Mouse (Mus musculus) stomach, postnatal 0 days (tissue): ENCODE measurements around the gene Cand2. TPM values are rescaled to one million over a fixed set of nuclear protein-coding genes. Genes with fewer than 3 reads are reported as not detected.

Experiments used
- ATAC-seq: fragments of 200-750 bp; cut with Nextera tagmentation; 2 replicates; pipeline ENCODE4 v1.8.0; 2017; ENCODE audit not compliant: low FRiP score, low TSS enrichment
- DNase-seq: peaks from one replicate; pipeline ENCODE4 v3.0.0-alpha.2; 2016; ENCODE audit warnings: low spot score
- H3K27ac ChIP-seq: fragments of 300-500 bp; sonication (generic); replicated peaks from 2 replicates; pipeline ENCODE4 v1.5.1; 2014; ENCODE audit warnings: mild to moderate bottlenecking, control low read depth
- H3K27me3 ChIP-seq: fragments of 300-500 bp; sonication (generic); 2 replicates; pipeline ENCODE4 v1.6.1; 2014; ENCODE audit warnings: low read length; ENCODE audit not compliant: control insufficient read depth, insufficient read depth
- H3K36me3 ChIP-seq: fragments of 300-500 bp; sonication (generic); 2 replicates; pipeline ENCODE4 v1.6.1; 2014; ENCODE audit warnings: low read length, mixed read lengths; ENCODE audit not compliant: control insufficient read depth, insufficient read depth
- H3K4me1 ChIP-seq: fragments of 300-500 bp; sonication (generic); replicated peaks from 2 replicates; pipeline ENCODE4 v1.6.1; 2014; ENCODE audit warnings: antibody characterized with exemption; ENCODE audit not compliant: control insufficient read depth, insufficient read depth
- H3K4me2 ChIP-seq: fragments of 300-500 bp; sonication (generic); replicated peaks from 2 replicates; pipeline ENCODE4 v1.6.1; 2014; ENCODE audit warnings: low read depth, mild to moderate bottlenecking, control low read depth, moderate library complexity
- H3K4me3 ChIP-seq: fragments of 300-500 bp; sonication (generic); 2 replicates; pipeline ENCODE4 v1.5.1; 2014; ENCODE audit warnings: low read depth, low read length, control low read depth
- H3K9ac ChIP-seq: fragments of 300-500 bp; sonication (generic); 2 replicates; pipeline ENCODE4 v1.6.1; 2014; ENCODE audit warnings: mild to moderate bottlenecking, low read length, control low read depth, mixed read lengths
- H3K9me3 ChIP-seq: fragments of 300-500 bp; sonication (generic); 2 replicates; pipeline ENCODE4 v1.6.1; 2016; ENCODE audit warnings: low read length; ENCODE audit not compliant: control insufficient read depth
- CTCF ChIP-seq: IDR thresholded peaks from 2 replicates; pipeline ENCODE4 v1.5.1; 2016; ENCODE audit warnings: antibody characterized with exemption, low read depth, mild to moderate bottlenecking, moderate library complexity
- EP300 ChIP-seq: optimal IDR thresholded peaks from 2 replicates; pipeline ENCODE3; 2016; ENCODE audit warnings: antibody characterized with exemption
- WGBS: fragments of 180-500 bp; shearing (Covaris S2); extraction: QIAGEN DNeasy Blood & Tissue Kit; methylation state at CpG from one replicate; pipeline ENCODE4 v1.1.7; 2014; 5-methylcytosine and 5-hydroxymethylcytosine counted together
- polyA plus RNA-seq: library from polyadenylated mRNA; unstranded; fragments of >200 nt; fragmentation: Nextera tagmentation; extraction: Ambion mirVana; gene quantifications from 2 replicates; pipeline ENCODE4 v1.2.1, GENCODE M21; 2015

Cand2 gene
- polyA plus RNA-seq, 1 experiment from 2014 or later = 3.2 TPM

DNA sequence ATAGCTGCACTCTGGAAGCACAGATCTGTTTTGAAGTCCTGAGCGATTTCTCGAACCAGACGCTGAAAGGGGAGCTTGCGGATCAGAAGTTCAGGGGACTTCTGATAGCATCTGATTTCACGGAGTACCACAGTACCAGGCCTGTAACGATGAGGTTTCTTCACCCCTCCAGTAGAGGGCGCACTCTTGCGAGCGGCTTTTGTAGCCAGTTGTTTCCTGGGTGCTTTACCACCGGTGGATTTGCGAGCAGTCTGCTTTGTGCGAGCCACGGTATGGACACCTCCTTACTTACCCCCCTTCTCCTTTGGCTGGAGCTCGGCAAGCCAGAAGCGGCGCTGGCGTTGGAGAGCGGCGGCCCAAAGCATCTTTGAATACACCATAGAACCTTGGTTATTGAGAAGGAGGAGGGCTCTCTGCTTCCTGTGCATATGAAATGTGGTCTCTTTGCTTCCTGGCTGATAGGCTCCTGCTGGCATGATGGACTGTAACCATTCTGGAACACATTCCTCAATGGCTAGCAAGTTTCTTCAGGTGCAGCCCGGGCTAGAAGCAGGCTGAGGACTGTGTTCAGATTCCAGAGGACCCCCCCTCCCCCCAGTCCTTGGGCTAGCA is 4.2 kb upstream of the Cand2 start:
- DNase-seq (no peak), ATAC-seq (no peak)

DNA sequence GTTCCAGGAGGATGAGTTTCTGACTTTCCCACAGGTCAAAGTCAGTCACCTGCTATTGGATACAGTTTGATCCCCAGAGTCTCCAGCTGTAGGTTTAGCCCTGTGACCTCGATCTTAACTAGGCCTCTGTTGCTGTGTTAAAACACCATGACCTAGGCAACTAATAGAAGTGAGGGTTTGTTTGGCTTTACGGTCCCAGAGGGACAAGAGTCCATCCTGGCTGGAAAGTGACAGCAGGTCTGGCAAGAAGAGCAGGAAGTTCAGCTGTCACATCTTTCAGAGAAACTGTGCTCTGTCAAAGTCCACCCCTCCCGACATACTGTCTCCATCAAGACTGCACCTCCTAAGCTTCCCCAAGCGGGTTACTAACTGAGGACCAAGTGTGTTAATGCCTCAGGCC is 3.5 kb upstream of the Cand2 start:
- H3K4me2 ChIP-seq = no peak overlapping the region
- no peak overlapping the region for H3K9ac ChIP-seq
- H3K27ac ChIP-seq = no peak overlapping the region
- no peak overlapping the region for H3K4me3 ChIP-seq
- H3K4me1 ChIP-seq = peaks cover 4% of the 10 kb centered on the region
- H3K9me3 ChIP-seq = no peaks in the 10 kb centered on the region
- no peaks in the 10 kb centered on the region for H3K36me3 ChIP-seq
- 57% methylated on average over 4 of the region's 4 CpGs for WGBS
- ATAC-seq (no peak), DNase-seq (no peak)
- TF ChIP-seq EP300 = no peak
- no peak for TF ChIP-seq CTCF
- no peaks in the 10 kb centered on the region for H3K27me3 ChIP-seq

More for the DNA sequence above, 4.2 kb upstream of the Cand2 start:
- Histone ChIP-seq H3K36me3 (no peaks in the 10 kb centered on the region), H3K4me2 (no peak overlapping the region), H3K4me3 (no peak overlapping the region), H3K27me3 (no peaks in the 10 kb centered on the region), H3K9ac (no peak overlapping the region), H3K9me3 (no peaks in the 10 kb centered on the region), H3K27ac (no peak overlapping the region), H3K4me1 (no peaks in the 10 kb centered on the region; the same call in 1 of the 2 replicates)
- TF ChIP-seq CTCF (peak; percentile 41), EP300 (no peak)
- 85% methylated on average over 20 of the region's 20 CpGs for WGBS

- H3K4me3 ChIP-seq = no peak overlapping the region
Measured at GRCm38 (mm10) chr6:115772201-115772600, 2.1 kb upstream of the Cand2 start.

GRCm38 (mm10) chr6:115772604-115773003 is 1.7 kb upstream of the Cand2 start:
- no peak for ATAC-seq
- H3K27me3 ChIP-seq = no peaks in the 10 kb centered on the region
- H3K9me3 ChIP-seq = no peaks in the 10 kb centered on the region
- H3K4me3 ChIP-seq = no peak overlapping the region
- no peak overlapping the region for H3K9ac ChIP-seq
- no peaks in the 10 kb centered on the region for H3K36me3 ChIP-seq
- DNase-seq = no peak
- H3K4me1 ChIP-seq = peaks cover 6% of the 10 kb centered on the region
- 88% methylated on average over 1 of the region's 1 CpGs for WGBS
- no peak overlapping the region for H3K4me2 ChIP-seq
- TF ChIP-seq EP300 = no peak
- TF ChIP-seq CTCF = peak; percentile 60
- no peak overlapping the region for H3K27ac ChIP-seq

More at GRCm38 (mm10) chr6:115772201-115772600, 2.1 kb upstream of the Cand2 start:
- no peaks in the 10 kb centered on the region for H3K36me3 ChIP-seq
- H3K9ac ChIP-seq = no peak overlapping the region
- no peak for ATAC-seq
- H3K4me2 ChIP-seq = no peak overlapping the region
- peaks cover 6% of the 10 kb centered on the region for H3K4me1 ChIP-seq
- H3K27ac ChIP-seq = no peak overlapping the region
- no peaks in the 10 kb centered on the region for H3K27me3 ChIP-seq
- no peaks in the 10 kb centered on the region for H3K9me3 ChIP-seq
- 81% methylated on average over 6 of the region's 6 CpGs for WGBS
- DNase-seq = no peak
- TF ChIP-seq EP300 (no peak), CTCF (0 out of 2 replicates have a peak, but pooled peaks have one; percentile 11)

- Histone ChIP-seq H3K36me3 (no peaks in the 10 kb centered on the region), H3K4me2 (peak overlapping the region; percentile 74), H3K9ac (0 out of 2 replicates have a peak overlapping the region, but pooled peaks have one; percentile 14), H3K27me3 (no peaks in the 10 kb centered on the region), H3K4me1 (peaks cover 6% of the 10 kb centered on the region), H3K27ac (no peak overlapping the region), H3K9me3 (no peaks in the 10 kb centered on the region), H3K4me3 (peak overlapping the region; percentile 68)
- WGBS = under 1% methylated on average over 14 of the region's 14 CpGs
- peak; percentile 37 for DNase-seq
- TF ChIP-seq CTCF = no peak
- TF ChIP-seq EP300 = no peak
- peak; percentile 68; the same call in 1 of the 2 replicates for ATAC-seq
Measured at GRCm38 (mm10) chr6:115773966-115774413, 348 bp upstream of the Cand2 start.

GRCm38 (mm10) chr6:115775838-115776237 is 1.5 kb downstream of the Cand2 start:
- 31% methylated on average over 3 of the region's 3 CpGs for WGBS

More at GRCm38 (mm10) chr6:115775838-115776237, 1.5 kb downstream of the Cand2 start:
- Histone ChIP-seq H3K27ac (no peak overlapping the region), H3K4me1 (peaks cover 6% of the 10 kb centered on the region), H3K9me3 (no peaks in the 10 kb centered on the region), H3K9ac (no peak overlapping the region; the same call in 1 of the 2 replicates), H3K4me2 (peak overlapping the region; percentile 74), H3K36me3 (no peaks in the 10 kb centered on the region), H3K27me3 (no peaks in the 10 kb centered on the region), H3K4me3 (peak overlapping the region; percentile 68; the same call in 1 of the 2 replicates)
- no peak for TF ChIP-seq EP300
- TF ChIP-seq CTCF = no peak
- DNase-seq (no peak), ATAC-seq (no peak)
